In the genomic region with DNA sequence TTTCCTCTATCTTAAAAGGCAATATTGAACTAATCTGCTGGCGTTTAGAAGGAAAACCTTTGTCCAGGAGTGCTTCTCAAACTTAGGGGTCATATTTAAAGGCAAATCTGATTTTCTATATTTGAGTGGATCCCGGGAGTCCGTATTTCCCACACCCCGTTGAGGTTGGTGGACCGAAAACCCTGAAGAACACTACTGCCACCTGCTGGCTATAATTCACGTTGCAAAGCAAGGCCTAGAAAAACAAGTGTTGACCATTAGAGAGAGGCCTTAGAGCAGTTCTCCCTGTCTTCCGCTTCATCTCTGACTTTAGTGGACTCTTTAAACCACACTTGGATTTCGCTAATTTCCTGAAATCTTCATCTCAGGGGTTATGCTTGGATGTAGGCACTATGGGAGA, we compare ENCODE assay signal across 8 mouse cellular contexts.
DNase-seq lines count a peak whose midpoint lies in the region; ATAC-seq and TF ChIP-seq lines count a peak whose summit lies in the region.

No protein-coding gene starts in this region.

- TF ChIP-seq EP300 in heart, adult 2 months (IDR thresholded peaks at IDR 0.05; ENCODE audit: insufficient read depth, low read depth, low read length), result no peak
- TF ChIP-seq EP300 in liver, postnatal 0 days (IDR thresholded peaks at IDR 0.05; ENCODE audit: low read depth), result no peak

- no peaks in the 10 kb centered on the region for H3K27me3 ChIP-seq in G1E (ENCODE audit: insufficient read depth, low read length)
- no peaks in the 10 kb centered on the region for H3K27me3 ChIP-seq in embryonic facial prominence, embryonic 13.5 days
- no peaks in the 10 kb centered on the region for H3K27me3 ChIP-seq in heart, adult 2 months (ENCODE audit: control insufficient read depth, insufficient read depth, low read length)
- no peaks in the 10 kb centered on the region for H3K27me3 ChIP-seq in kidney, postnatal 0 days (ENCODE audit: insufficient read depth, low read length)
- H3K27me3 ChIP-seq in liver, postnatal 0 days (ENCODE audit: insufficient read depth, low read length), result no peaks in the 10 kb centered on the region

- 0 out of 2 replicates have a peak overlapping the region, but pooled peaks have one; percentile 20 for H3K4me2 ChIP-seq in embryonic facial prominence, embryonic 13.5 days
- no peak overlapping the region for H3K4me2 ChIP-seq in kidney, postnatal 0 days (ENCODE audit: low read length)
- no peak overlapping the region for H3K4me2 ChIP-seq in liver, postnatal 0 days (ENCODE audit: low read depth, low read length)

- no peak for ATAC-seq in G1E (ENCODE audit: extremely low read depth, insufficient number of reproducible peaks, low FRiP score, poor library complexity, severe bottlenecking)
- no peak for ATAC-seq in embryonic facial prominence, embryonic 13.5 days (ENCODE audit: insufficient number of reproducible peaks, insufficient read depth, low FRiP score, low TSS enrichment, low read depth)
- ATAC-seq in kidney, postnatal 0 days (replicated peaks; ENCODE audit: low FRiP score, low read depth), result peak; percentile 51; the same call in 1 of the 2 replicates
- peak; percentile 38; the same call in 1 of the 2 replicates for ATAC-seq in liver, postnatal 0 days

- no peak for TF ChIP-seq POLR2A in bone marrow, adult 2 months (IDR thresholded peaks at IDR 0.05; ENCODE audit: borderline replicate concordance, control insufficient read depth, low read depth, low read length)
- no peak for TF ChIP-seq POLR2A in heart, adult 2 months (IDR thresholded peaks at IDR 0.05; ENCODE audit: insufficient read depth, low read depth, low read length)

- H3K9me3 ChIP-seq in G1E (replicated peaks), result no peaks in the 10 kb centered on the region
- H3K9me3 ChIP-seq in embryonic facial prominence, embryonic 13.5 days, result no peaks in the 10 kb centered on the region
- no peaks in the 10 kb centered on the region for H3K9me3 ChIP-seq in kidney, postnatal 0 days (replicated peaks; ENCODE audit: low read length)
- no peaks in the 10 kb centered on the region for H3K9me3 ChIP-seq in liver, postnatal 0 days (ENCODE audit: low read length)

- no peaks in the 10 kb centered on the region for H3K36me3 ChIP-seq in G1E (replicated peaks)
- no peaks in the 10 kb centered on the region for H3K36me3 ChIP-seq in embryonic facial prominence, embryonic 13.5 days
- H3K36me3 ChIP-seq in heart, adult 2 months (ENCODE audit: control insufficient read depth, insufficient read depth, low read length), result no peaks in the 10 kb centered on the region
- H3K36me3 ChIP-seq in kidney, postnatal 0 days (ENCODE audit: insufficient read depth, low read length), result no peaks in the 10 kb centered on the region
- H3K36me3 ChIP-seq in liver, postnatal 0 days (replicated peaks; ENCODE audit: insufficient read depth, low read length), result no peaks in the 10 kb centered on the region

- no peak overlapping the region for H3K27ac ChIP-seq in bone marrow, adult 2 months (ENCODE audit: control insufficient read depth, insufficient read depth, low read depth, low read length, poor library complexity)
- H3K27ac ChIP-seq in embryonic facial prominence, embryonic 13.5 days, result no peak overlapping the region
- H3K27ac ChIP-seq in heart, adult 2 months, result no peak overlapping the region
- H3K27ac ChIP-seq in kidney, postnatal 0 days, result no peak overlapping the region
- no peak overlapping the region for H3K27ac ChIP-seq in liver, postnatal 0 days (ENCODE audit: low read depth)

- TF ChIP-seq CTCF in G1E (IDR thresholded peaks at IDR 0.05; ENCODE audit: low read depth, low read length), result peak; percentile 64; the same call in 1 of the 2 replicates
- peak; percentile 62 for TF ChIP-seq CTCF in bone marrow, adult 2 months (IDR thresholded peaks at IDR 0.05; ENCODE audit: control insufficient read depth, insufficient read depth, low read length)
- peak; percentile 77 for TF ChIP-seq CTCF in heart, adult 2 months (IDR thresholded peaks at IDR 0.05)
- peak; percentile 94 for TF ChIP-seq CTCF in kidney, postnatal 0 days (IDR thresholded peaks at IDR 0.05; ENCODE audit: low read depth)
- TF ChIP-seq CTCF in liver, postnatal 0 days (IDR thresholded peaks at IDR 0.05; ENCODE audit: low read depth), result peak; percentile 86

- H3K9ac ChIP-seq in embryonic facial prominence, embryonic 13.5 days, result no peak overlapping the region
- no peak overlapping the region for H3K9ac ChIP-seq in heart, adult 2 months (ENCODE audit: low read depth, low read length)
- no peak overlapping the region for H3K9ac ChIP-seq in kidney, postnatal 0 days (ENCODE audit: low read depth, low read length)
- no peak overlapping the region for H3K9ac ChIP-seq in liver, postnatal 0 days (replicated peaks)

- H3K4me3 ChIP-seq in G1E (ENCODE audit: low read depth, low read length), result no peak overlapping the region
- H3K4me3 ChIP-seq in bone marrow, adult 2 months (replicated peaks; ENCODE audit: control insufficient read depth, low read depth, low read length), result no peak overlapping the region
- H3K4me3 ChIP-seq in embryonic facial prominence, embryonic 13.5 days, result no peak overlapping the region
- no peak overlapping the region for H3K4me3 ChIP-seq in heart, adult 2 months
- no peak overlapping the region for H3K4me3 ChIP-seq in kidney, postnatal 0 days (replicated peaks; ENCODE audit: low read depth, low read length)
- H3K4me3 ChIP-seq in liver, postnatal 0 days (ENCODE audit: low read depth, low read length), result no peak overlapping the region

- 22% methylated on average over 8 of the region's 8 CpGs for WGBS in bone marrow, adult 2 months
- 23% methylated on average over 8 of the region's 8 CpGs for WGBS in embryonic facial prominence, embryonic 13.5 days
- 18% methylated on average over 8 of the region's 8 CpGs for WGBS in heart, adult 2 months
- 34% methylated on average over 8 of the region's 8 CpGs for WGBS in kidney, postnatal 0 days
- 20% methylated on average over 8 of the region's 8 CpGs for WGBS in liver, postnatal 0 days (ENCODE audit: insufficient replicate concordance)

- H3K79me2 ChIP-seq in heart, adult 2 months (replicated peaks; ENCODE audit: control insufficient read depth, insufficient read depth, low read length), result no peaks in the 10 kb centered on the region

- intact Hi-C loops in heart, adult 2 months (cut with DNase I), result loop anchor here (5.0 kb wide), 2 partner anchors 133 to 407 kb away; a partner anchor contains a TSS

- no peaks in the 10 kb centered on the region for H3K4me1 ChIP-seq in G1E (ENCODE audit: insufficient read depth, low read depth, low read length)
- H3K4me1 ChIP-seq in bone marrow, adult 2 months (ENCODE audit: control insufficient read depth, insufficient read depth, low read length), result no peaks in the 10 kb centered on the region
- H3K4me1 ChIP-seq in embryonic facial prominence, embryonic 13.5 days, result no peaks in the 10 kb centered on the region
- no peaks in the 10 kb centered on the region for H3K4me1 ChIP-seq in heart, adult 2 months (ENCODE audit: control insufficient read depth, insufficient read depth, low read length)
- no peaks in the 10 kb centered on the region for H3K4me1 ChIP-seq in kidney, postnatal 0 days (replicated peaks; ENCODE audit: insufficient read depth, low read length)
- no peaks in the 10 kb centered on the region for H3K4me1 ChIP-seq in liver, postnatal 0 days (ENCODE audit: insufficient read depth)

- DNase-seq in G1E (ENCODE audit: low spot score), result peak; percentile 28
- peak; percentile 64 to 71 for DNase-seq in heart, adult 2 months
- peak; percentile 86 for DNase-seq in kidney, postnatal 0 days (ENCODE audit: low spot score)
- peak; percentile 77 for DNase-seq in liver, postnatal 0 days
- peak; percentile 93 for DNase-seq in retina, embryonic 14.5 days (ENCODE audit: low spot score)
- peak; percentile 60 to 75 for DNase-seq in urinary bladder, postnatal 4 days (ENCODE audit: low spot score in 2 of 2)

Comparison
In these comparisons a context has a peak if more than half of its experiments do, and no peak if none do; other contexts are left out.
1. ATAC-seq: peak in kidney, postnatal 0 days (single experiment) and liver, postnatal 0 days (single experiment); none in G1E (single experiment) and embryonic facial prominence, embryonic 13.5 days (single experiment).
2. DNase-seq: peak in every context shown above with its lines; median percentile 93 in retina, embryonic 14.5 days; 86 in kidney, postnatal 0 days; 77 in liver, postnatal 0 days; 68 in heart, adult 2 months; 68 in urinary bladder, postnatal 4 days; 28 in G1E.
3. Peak in every context shown above with its lines, with median percentiles within 50 percentile points of each other: CTCF ChIP-seq.